Mouse (Mus musculus) brain, embryonic 14.5 days (tissue): ENCODE measurements at regions not wholly inside any gene's neighbourhood (a gene's known extent, or its start where the extent isn't known, plus 50 kb on each side); places are given as distances from the start of the nearest gene placed in this dataset.

Source experiments
- CTCF ChIP-seq: fragments of 200-500 bp; IDR thresholded peaks from 2 replicates; pipeline ENCODE4 v1.5.1; 2012; ENCODE audit warnings: inconsistent platforms, mild to moderate bottlenecking, moderate library complexity, borderline replicate concordance; ENCODE audit not compliant: insufficient read depth, insufficient read length; ENCODE audit errors: extremely low read depth
- POLR2A ChIP-seq: fragments of 200-500 bp; IDR thresholded peaks from 2 replicates; pipeline ENCODE4 v1.6.1; 2012; ENCODE audit warnings: mild to moderate bottlenecking, inconsistent platforms, borderline replicate concordance; ENCODE audit not compliant: poor library complexity, insufficient read depth, insufficient read length, severe bottlenecking; ENCODE audit errors: extremely low read depth

- TF ChIP-seq CTCF, result no peak
- TF ChIP-seq POLR2A, result no peak
Observed at GRCm38 (mm10) chr17:64466273-64466672, 134.3 kb upstream of the Man2a1 start.
